8 mouse cellular contexts compared by ENCODE assay signal in genomic region chr6:37617431-37618011, GRCm38 (mm10).
DNase-seq lines count a peak whose midpoint lies in the region; ATAC-seq and TF ChIP-seq lines count a peak whose summit lies in the region.

No protein-coding gene starts in this region.

- H3K4me1 ChIP-seq in kidney, embryonic 16.5 days (ENCODE audit: insufficient read depth, low read length) = no peaks in the 10 kb centered on the region
- no peaks in the 10 kb centered on the region for H3K4me1 ChIP-seq in forebrain, postnatal 0 days (ENCODE audit: insufficient read depth)

- no peaks in the 10 kb centered on the region for H3K27me3 ChIP-seq in kidney, embryonic 16.5 days (ENCODE audit: insufficient read depth, low read length)
- no peaks in the 10 kb centered on the region for H3K27me3 ChIP-seq in forebrain, postnatal 0 days (ENCODE audit: insufficient read depth, low read length)

- H3K36me3 ChIP-seq in kidney, embryonic 16.5 days (ENCODE audit: insufficient read depth, low read length) = no peaks in the 10 kb centered on the region
- no peaks in the 10 kb centered on the region for H3K36me3 ChIP-seq in forebrain, postnatal 0 days (ENCODE audit: insufficient read depth)

- H3K9ac ChIP-seq in kidney, embryonic 16.5 days (replicated peaks; ENCODE audit: low read length) = no peak overlapping the region
- H3K9ac ChIP-seq in forebrain, postnatal 0 days = no peak overlapping the region

- no peak overlapping the region for H3K4me2 ChIP-seq in kidney, embryonic 16.5 days (replicated peaks; ENCODE audit: low read depth, low read length)
- H3K4me2 ChIP-seq in forebrain, postnatal 0 days (ENCODE audit: low read depth) = no peak overlapping the region

- no peak overlapping the region for H3K4me3 ChIP-seq in kidney, embryonic 16.5 days (ENCODE audit: low read length)
- no peak overlapping the region for H3K4me3 ChIP-seq in forebrain, postnatal 0 days (ENCODE audit: low read depth, low read length)

- no peaks in the 10 kb centered on the region for H3K9me3 ChIP-seq in kidney, embryonic 16.5 days (ENCODE audit: low read length)
- H3K9me3 ChIP-seq in forebrain, postnatal 0 days (ENCODE audit: low read length) = no peaks in the 10 kb centered on the region

- H3K27ac ChIP-seq in kidney, embryonic 16.5 days (ENCODE audit: low read length) = peak overlapping the region; percentile 23; the same call in 1 of the 2 replicates
- H3K27ac ChIP-seq in forebrain, postnatal 0 days (ENCODE audit: low read depth, low read length) = no peak overlapping the region

- WGBS in kidney, embryonic 16.5 days = 22% methylated on average over 10 of the region's 10 CpGs
- 77% methylated on average over 10 of the region's 10 CpGs for WGBS in forebrain, postnatal 0 days

- TF ChIP-seq CTCF in forebrain, postnatal 0 days (IDR thresholded peaks at IDR 0.05; ENCODE audit: low read depth) = no peak

- peak; percentile 85 for ATAC-seq in kidney, embryonic 16.5 days (ENCODE audit: low FRiP score, low TSS enrichment)
- peak; percentile 98 for ATAC-seq in megakaryocyte, adult 5-6 weeks (ENCODE audit: poor library complexity, severe bottlenecking)
- no peak for ATAC-seq in forebrain, postnatal 0 days

- DNase-seq in thymus, postnatal 0 days (ENCODE audit: low spot score) = peak; percentile 30
- no peak for DNase-seq in thymus, postnatal 4 days
- DNase-seq in embryo, embryonic 11.5 days (ENCODE audit: low read depth, low spot score) = peak; percentile 32
- DNase-seq in cerebellum, adult 9-11 months = no peak
- no peak for DNase-seq in forebrain, postnatal 0 days
- no peak for DNase-seq in cerebellum, adult 8-10 months

Comparison
In these comparisons a context has a peak if more than half of its experiments do, and no peak if none do; other contexts are left out.
1. DNase-seq: peak in thymus, postnatal 0 days (single experiment) and embryo, embryonic 11.5 days (single experiment); none in thymus, postnatal 4 days (single experiment), cerebellum, adult 9-11 months (single experiment), forebrain, postnatal 0 days (single experiment) and cerebellum, adult 8-10 months (single experiment).